Mouse (Mus musculus) heart, embryonic 14.5 days (tissue): Measurements from ENCODE around the gene Sox4. TPM values are rescaled to one million over a fixed set of nuclear protein-coding genes. Genes with fewer than 3 reads are reported as not detected.

Experiments
- ATAC-seq: fragments of 200-750 bp; cut with Nextera tagmentation; 2 replicates; pipeline ENCODE4 v1.8.0; 2017; ENCODE audit warnings: low read depth, moderate TSS enrichment; ENCODE audit not compliant: insufficient number of reproducible peaks, insufficient read depth, low FRiP score
- H3K27ac ChIP-seq, 2 experiments: fragments of 200-500 bp in 1 of 2; fragments of 300-500 bp in 1 of 2; sonication (generic) in 1 of 2; replicated peaks in 1 of 2; 2 replicates each; pipeline ENCODE4 v1.5.1; 2012 to 2014; ENCODE audit warnings: low read depth in 2 of 2, low read length in 2 of 2, control low read depth in 1 of 2, mild to moderate bottlenecking in 1 of 2, mixed read lengths in 1 of 2; ENCODE audit not compliant: control insufficient read depth in 1 of 2, insufficient read depth in 1 of 2
- H3K27me3 ChIP-seq: fragments of 300-500 bp; sonication (generic); 2 replicates; pipeline ENCODE4 v1.6.1; 2014; ENCODE audit warnings: mild to moderate bottlenecking, low read length, control low read depth; ENCODE audit not compliant: control insufficient read depth, insufficient read depth
- H3K36me3 ChIP-seq: fragments of 300-500 bp; sonication (generic); 2 replicates; pipeline ENCODE4 v1.6.1; 2014; ENCODE audit warnings: mild to moderate bottlenecking, control low read depth, low read length, mixed read lengths; ENCODE audit not compliant: control insufficient read depth, insufficient read depth
- H3K4me1 ChIP-seq, 2 experiments: fragments of 200-500 bp in 1 of 2; fragments of 300-500 bp in 1 of 2; sonication (generic) in 1 of 2; 2 replicates each; pipeline ENCODE4 v1.6.1; 2012 to 2014; ENCODE audit warnings: low read length in 2 of 2, control low read depth in 1 of 2, mixed read lengths in 1 of 2; ENCODE audit not compliant: control insufficient read depth in 2 of 2, insufficient read depth in 2 of 2
- H3K4me2 ChIP-seq: fragments of 300-500 bp; sonication (generic); 2 replicates; pipeline ENCODE4 v1.6.1; 2014; ENCODE audit warnings: mild to moderate bottlenecking, low read length
- H3K4me3 ChIP-seq, 2 experiments: fragments of 200-500 bp in 1 of 2; fragments of 300-500 bp in 1 of 2; sonication (generic) in 1 of 2; 2 replicates each; pipeline ENCODE4 v1.5.1; 2012 to 2014; ENCODE audit warnings: low read length in 2 of 2, mild to moderate bottlenecking in 2 of 2, control low read depth in 1 of 2, low read depth in 1 of 2, moderate library complexity in 1 of 2; ENCODE audit not compliant: control insufficient read depth in 1 of 2, insufficient read depth in 1 of 2
- H3K9ac ChIP-seq: fragments of 300-500 bp; sonication (generic); 2 replicates; pipeline ENCODE4 v1.6.1; 2014; ENCODE audit warnings: mild to moderate bottlenecking, low read length
- H3K9me3 ChIP-seq: fragments of 300-500 bp; sonication (generic); 2 replicates; pipeline ENCODE4 v1.6.1; 2016; ENCODE audit warnings: low read length, control low read depth; ENCODE audit not compliant: control insufficient read depth
- WGBS: fragments of 180-500 bp; shearing (Covaris S2); extraction: QIAGEN DNeasy Blood & Tissue Kit; methylation state at CpG from one replicate; pipeline ENCODE4 v1.1.7; 2014; 5-methylcytosine and 5-hydroxymethylcytosine counted together
- polyA plus RNA-seq: library from polyadenylated mRNA; unstranded; fragments of >200 nt; fragmentation: Nextera tagmentation; extraction: Ambion mirVana; gene quantifications from 2 replicates; pipeline ENCODE4 v1.2.1, GENCODE M21; 2014

The Sox4 gene
- polyA plus RNA-seq, 1 experiment from 2014 or later, result 79.2 TPM

GRCm38 (mm10) chr13:28917379-28918250, 35.9 kb downstream of the Sox4 start:
- H3K4me2 ChIP-seq, result no peak overlapping the region
- H3K4me1 ChIP-seq, result no peaks in the 10 kb centered on the region
- ATAC-seq, result no peak
- no peaks in the 10 kb centered on the region for H3K9me3 ChIP-seq
- no peaks in the 10 kb centered on the region for H3K36me3 ChIP-seq
- no peak overlapping the region for H3K27ac ChIP-seq
- H3K4me3 ChIP-seq, result no peak overlapping the region
- 78% methylated on average over 10 of the region's 10 CpGs for WGBS
- no peak overlapping the region for H3K9ac ChIP-seq
- H3K27me3 ChIP-seq, result no peaks in the 10 kb centered on the region

- H3K9ac ChIP-seq, result no peak overlapping the region
- H3K36me3 ChIP-seq, result no peaks in the 10 kb centered on the region
- no peak overlapping the region for H3K27ac ChIP-seq
- H3K4me1 ChIP-seq, result no peaks in the 10 kb centered on the region
- H3K4me2 ChIP-seq, result no peak overlapping the region
- H3K4me3 ChIP-seq, result no peak overlapping the region
- ATAC-seq, result no peak
- 77% methylated on average over 6 of the region's 6 CpGs for WGBS
- no peaks in the 10 kb centered on the region for H3K9me3 ChIP-seq
- H3K27me3 ChIP-seq, result no peaks in the 10 kb centered on the region
Observed at GRCm38 (mm10) chr13:28913656-28914055, 39.9 kb downstream of the Sox4 start.

- H3K9me3 ChIP-seq, result no peaks in the 10 kb centered on the region
- H3K4me3 ChIP-seq, result no peak overlapping the region
- no peak overlapping the region for H3K9ac ChIP-seq
- no peaks in the 10 kb centered on the region for H3K36me3 ChIP-seq
- H3K27ac ChIP-seq, result no peak overlapping the region
- H3K27me3 ChIP-seq, result no peaks in the 10 kb centered on the region
- no peak for ATAC-seq
- H3K4me1 ChIP-seq, result no peaks in the 10 kb centered on the region
- 82% methylated on average over 10 of the region's 10 CpGs for WGBS
- no peak overlapping the region for H3K4me2 ChIP-seq
Observed at GRCm38 (mm10) chr13:28906981-28907380, 46.5 kb downstream of the Sox4 start.
